Mouse (Mus musculus) splenic B cell, adult 2 months (primary cell): Measurements from ENCODE around the gene Gna13.

Source experiments
- DNase-seq: peaks from one replicate; pipeline ENCODE4 v3.0.0-alpha.2; 2011; ENCODE audit warnings: low read depth, low spot score
- H3K27me3 ChIP-seq: 2 replicates; pipeline ENCODE4 v1.6.1; 2012; ENCODE audit warnings: mild to moderate bottlenecking, low read length, moderate library complexity, mixed read lengths; ENCODE audit not compliant: control insufficient read depth, poor library complexity, insufficient read depth, severe bottlenecking
- H3K36me3 ChIP-seq: 2 replicates; pipeline ENCODE4 v1.6.1; 2012; ENCODE audit warnings: mild to moderate bottlenecking, low read length, moderate library complexity, mixed read lengths; ENCODE audit not compliant: control insufficient read depth, poor library complexity, insufficient read depth, severe bottlenecking

Gene Gna13

GRCm38 (mm10) chr11:109417472-109418040 lies 54.9 kb downstream of the Gna13 start:
- no peaks in the 10 kb centered on the region for H3K36me3 ChIP-seq
- H3K27me3 ChIP-seq, result no peaks in the 10 kb centered on the region
- peak; percentile 55 for DNase-seq

- no peaks in the 10 kb centered on the region for H3K36me3 ChIP-seq
- no peak for DNase-seq
- H3K27me3 ChIP-seq, result no peaks in the 10 kb centered on the region
Measured at GRCm38 (mm10) chr11:109419461-109419860, 56.8 kb downstream of the Gna13 start.

GRCm38 (mm10) chr11:109419961-109420566 lies 57.4 kb downstream of the Gna13 start:
- peak; percentile 97 for DNase-seq
- Histone ChIP-seq H3K27me3 (no peaks in the 10 kb centered on the region), H3K36me3 (no peaks in the 10 kb centered on the region)

DNA sequence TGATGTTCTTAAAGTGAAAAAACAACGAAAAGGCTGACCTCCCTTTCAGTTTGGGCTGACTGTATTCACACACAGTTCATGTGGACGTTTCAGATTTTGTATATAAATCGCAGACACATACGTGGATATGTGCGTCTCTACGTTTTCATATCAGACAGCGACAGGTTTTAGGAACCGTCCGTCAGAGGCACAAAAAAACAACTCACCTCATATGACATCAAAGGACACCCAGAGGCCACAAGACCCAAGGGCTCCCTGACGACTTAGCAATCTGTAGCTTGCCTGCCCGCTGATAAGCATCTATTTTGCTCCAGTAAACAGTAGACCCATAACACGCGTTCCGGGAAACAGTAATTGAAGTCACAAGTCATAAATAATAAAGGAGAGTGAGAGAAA lies 57.9 kb downstream of the Gna13 start:
- Histone ChIP-seq H3K36me3 (no peaks in the 10 kb centered on the region), H3K27me3 (no peaks in the 10 kb centered on the region)
- DNase-seq, result no peak

DNA sequence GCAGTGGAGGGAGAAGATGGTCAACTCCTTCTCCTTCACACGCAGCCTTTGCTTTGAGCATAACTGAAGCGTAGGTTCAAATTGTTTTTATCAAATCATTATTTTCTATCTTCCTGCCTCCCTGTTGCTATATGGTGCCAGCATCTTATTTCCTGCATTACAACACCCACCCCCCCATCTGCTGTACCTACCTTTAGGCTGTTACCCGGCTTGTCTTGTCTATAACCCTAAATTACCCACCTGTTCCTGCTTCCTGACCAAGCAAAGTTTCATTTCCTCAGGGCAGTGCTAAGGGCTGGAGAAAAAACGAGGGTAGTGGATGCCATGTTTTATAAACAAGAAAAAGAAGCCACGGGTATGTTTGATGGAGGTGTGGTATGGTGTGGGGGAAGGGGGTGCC lies 58.6 kb downstream of the Gna13 start:
- no peaks in the 10 kb centered on the region for H3K27me3 ChIP-seq
- peak; percentile 62 for DNase-seq

DNA sequence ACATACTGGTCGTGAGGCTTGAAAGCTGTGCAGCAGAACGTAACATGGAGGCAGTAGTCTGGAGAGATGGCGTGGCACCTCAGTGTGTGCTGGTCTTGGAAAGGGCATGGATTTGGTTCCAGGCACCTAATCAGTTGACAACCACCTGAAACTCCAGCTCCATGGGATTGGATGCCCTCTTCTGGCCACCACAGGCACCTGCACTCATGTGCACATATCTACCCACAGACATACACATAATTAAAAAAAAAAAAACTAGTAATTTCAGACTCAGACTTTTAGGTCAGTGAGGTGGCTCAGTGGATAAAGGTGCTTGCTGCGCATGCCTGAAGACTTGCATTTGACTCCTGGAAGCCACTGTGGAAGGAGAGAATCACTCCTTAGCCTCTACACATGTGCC lies 59.6 kb downstream of the Gna13 start:
- H3K27me3 ChIP-seq, result no peaks in the 10 kb centered on the region
- DNase-seq, result no peak
- H3K36me3 ChIP-seq, result no peaks in the 10 kb centered on the region

More for the DNA sequence above, 58.6 kb downstream of the Gna13 start:
- no peaks in the 10 kb centered on the region for H3K36me3 ChIP-seq

- DNase-seq, result no peak
- Histone ChIP-seq H3K27me3 (no peaks in the 10 kb centered on the region), H3K36me3 (no peaks in the 10 kb centered on the region)
Measured at GRCm38 (mm10) chr11:109423294-109423693, 60.7 kb downstream of the Gna13 start.

GRCm38 (mm10) chr11:109425392-109426271 lies 63.0 kb downstream of the Gna13 start, which contains the start of gene Amz2:
TSS of gene Amz2 (plus strand) at chr11:109425946.
- peak; percentile 100 for DNase-seq
- H3K27me3 ChIP-seq, result no peaks in the 10 kb centered on the region
- no peaks in the 10 kb centered on the region; the same call in 1 of the 2 replicates for H3K36me3 ChIP-seq

- Histone ChIP-seq H3K27me3 (no peaks in the 10 kb centered on the region), H3K36me3 (no peaks in the 10 kb centered on the region; the same call in 1 of the 2 replicates)
- no peak for DNase-seq
Measured at GRCm38 (mm10) chr11:109426272-109426586, 63.6 kb downstream of the Gna13 start.

GRCm38 (mm10) chr11:109427353-109427752 lies 64.7 kb downstream of the Gna13 start:
- H3K36me3 ChIP-seq, result no peaks in the 10 kb centered on the region; the same call in 1 of the 2 replicates
- no peak for DNase-seq
- H3K27me3 ChIP-seq, result no peaks in the 10 kb centered on the region

GRCm38 (mm10) chr11:109434233-109434798 lies 71.7 kb downstream of the Gna13 start:
- Histone ChIP-seq H3K36me3 (no peaks in the 10 kb centered on the region; the same call in none of the 2 replicates), H3K27me3 (no peaks in the 10 kb centered on the region)
- DNase-seq, result peak; percentile 67

GRCm38 (mm10) chr11:109436889-109437288 lies 74.3 kb downstream of the Gna13 start:
- H3K27me3 ChIP-seq, result no peaks in the 10 kb centered on the region
- H3K36me3 ChIP-seq, result no peaks in the 10 kb centered on the region; the same call in 1 of the 2 replicates
- no peak for DNase-seq

GRCm38 (mm10) chr11:109439209-109439608 lies 76.6 kb downstream of the Gna13 start:
- H3K27me3 ChIP-seq, result no peaks in the 10 kb centered on the region
- no peaks in the 10 kb centered on the region; the same call in 1 of the 2 replicates for H3K36me3 ChIP-seq
- DNase-seq, result no peak

- Histone ChIP-seq H3K36me3 (no peaks in the 10 kb centered on the region; the same call in 1 of the 2 replicates), H3K27me3 (no peaks in the 10 kb centered on the region)
- peak; percentile 87 for DNase-seq
Measured at GRCm38 (mm10) chr11:109439829-109440340, 77.3 kb downstream of the Gna13 start.
